Mouse (Mus musculus): ENCODE measurements at regions not wholly inside any gene's neighbourhood (a gene's known extent, or its start where the extent isn't known, plus 50 kb on each side); places are given as distances from the start of the nearest gene placed in this dataset.
A peak's percentile ranks its signal among the peaks of the same experiment; 100 is the strongest.

DNA sequence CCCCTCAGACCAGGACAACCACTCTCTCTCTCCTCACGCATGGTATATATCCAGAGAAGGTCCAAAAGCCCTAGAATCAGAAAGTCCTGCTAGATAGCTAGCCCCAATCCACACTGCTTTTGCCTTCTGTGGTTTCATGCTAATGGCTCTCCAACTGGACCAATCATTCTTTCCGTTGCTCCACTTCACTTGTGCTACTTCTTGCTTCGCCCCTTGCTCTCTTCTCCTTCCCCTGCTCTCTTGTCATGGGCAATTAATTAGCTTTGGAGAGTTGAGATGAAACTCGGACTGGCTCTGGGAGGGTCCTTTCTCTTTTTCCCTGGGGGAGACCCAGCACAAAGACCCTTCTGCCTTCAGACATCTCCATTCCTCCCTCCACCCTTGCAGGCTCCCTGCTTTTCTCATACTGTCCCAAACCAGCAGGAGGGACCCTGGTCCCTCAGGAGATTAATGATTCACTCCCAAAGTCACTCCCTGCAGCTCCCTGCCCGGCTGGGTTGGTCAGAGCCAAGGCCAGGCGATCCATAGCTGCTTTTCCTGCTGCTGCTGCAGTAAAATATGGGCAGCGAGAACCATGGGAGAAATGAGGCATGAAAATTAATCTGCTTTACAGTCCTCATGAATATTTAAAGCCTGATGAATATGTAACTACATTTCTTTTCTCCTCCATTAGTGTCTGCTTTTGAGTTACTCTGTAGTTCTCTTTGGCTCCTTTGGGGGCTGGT lies 113.7 kb upstream of the Thy1 start:
- DNase-seq (ENCODE audit: low spot score in 2 of 2), result no peak

- no peak for DNase-seq (ENCODE audit: low spot score in 2 of 2)
Observed at GRCm38 (mm10) chr9:43930037-43930404, 113.2 kb upstream of the Thy1 start.

DNA sequence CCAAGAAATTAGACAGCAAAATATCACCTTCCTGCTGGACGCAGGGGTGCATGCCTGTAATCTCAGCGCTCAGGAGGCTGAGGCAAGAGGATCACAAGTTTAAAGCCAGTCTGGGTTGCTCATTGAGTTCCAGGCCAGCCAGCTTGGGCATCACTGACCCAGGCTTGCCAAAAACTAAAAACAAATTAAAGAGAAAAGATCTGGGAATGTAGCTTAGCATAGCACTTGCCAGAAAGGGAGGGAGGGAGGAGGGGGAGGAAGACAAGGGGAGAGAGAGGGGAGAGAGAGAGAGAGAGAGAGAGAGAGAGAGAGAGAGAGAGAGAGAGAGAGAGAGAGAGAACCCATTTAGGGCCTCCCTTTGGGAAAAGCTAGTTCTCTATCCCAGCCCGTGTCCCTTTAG lies 112.7 kb upstream of the Thy1 start:
- no peak for DNase-seq (ENCODE audit: low spot score in 2 of 2)

DNA sequence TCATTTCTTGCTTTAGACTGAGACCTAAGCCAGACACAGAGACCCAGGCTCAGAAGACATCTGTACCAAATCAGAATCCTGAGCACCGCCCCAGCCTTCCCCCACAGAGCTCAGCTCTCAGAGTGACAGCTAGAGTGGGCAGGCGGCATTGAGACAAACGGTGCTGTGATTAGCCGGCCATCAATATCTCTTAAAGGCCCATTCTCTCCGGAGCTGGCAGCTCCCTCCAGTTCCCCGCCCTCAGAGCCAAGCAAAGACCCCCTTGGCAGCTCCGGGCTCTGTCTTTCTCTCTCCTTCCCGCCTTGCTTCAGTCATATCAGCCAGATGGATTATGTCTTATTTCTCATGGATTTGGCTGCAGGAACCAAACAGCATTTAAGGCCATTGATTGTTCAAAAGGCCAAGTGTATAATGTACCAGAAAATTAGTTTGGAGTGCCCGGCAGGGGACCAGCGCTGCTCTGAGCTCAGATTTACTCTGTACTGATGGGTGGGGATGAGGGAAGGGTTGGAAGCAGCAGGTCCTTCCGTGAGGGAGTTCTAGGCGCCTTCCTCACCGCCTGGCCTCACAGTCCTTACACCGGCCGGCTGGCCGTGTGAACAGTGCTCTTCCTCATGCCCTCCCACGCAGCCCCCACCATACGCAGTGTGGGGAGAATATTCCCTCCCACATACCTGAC lies 109.0 kb upstream of the Thy1 start:
- no peak for DNase-seq (ENCODE audit: low spot score in 2 of 2)

- no peak for DNase-seq (ENCODE audit: low spot score in 2 of 2)
Observed at GRCm38 (mm10) chr9:43934691-43935064, 108.5 kb upstream of the Thy1 start.

GRCm38 (mm10) chr9:43939336-43939735 lies 103.8 kb upstream of the Thy1 start:
- no peak for DNase-seq (ENCODE audit: low spot score in 2 of 2)

GRCm38 (mm10) chr9:43942147-43942546 lies 101.0 kb upstream of the Thy1 start:
- DNase-seq (ENCODE audit: low spot score in 2 of 2), result no peak

DNA sequence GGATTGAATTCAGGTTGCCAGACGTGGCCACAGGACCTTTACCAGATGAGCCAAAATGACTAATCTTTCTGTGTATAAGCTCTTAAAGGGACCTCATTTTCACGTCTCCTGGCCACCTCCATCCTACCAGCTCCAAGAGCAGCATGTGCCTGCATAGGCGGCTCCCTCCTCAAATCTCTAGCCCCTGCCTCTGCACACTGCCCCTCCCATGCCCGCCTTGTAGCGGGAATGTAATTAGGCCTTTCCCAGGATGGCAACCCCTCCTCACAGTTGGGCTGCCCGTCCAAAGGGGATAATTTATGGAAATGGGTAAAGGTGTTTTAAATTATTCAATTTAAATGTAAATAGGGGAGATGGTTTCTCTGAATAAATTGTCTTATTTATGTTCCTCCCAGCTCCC lies 99.7 kb upstream of the Thy1 start:
- DNase-seq (ENCODE audit: low spot score in 2 of 2), result no peak

- DNase-seq (ENCODE audit: low spot score in 2 of 2), result peak in 1 of 2 experiments; percentile 40
Observed at GRCm38 (mm10) chr9:43944816-43945741, 98.1 kb upstream of the Thy1 start.

DNA sequence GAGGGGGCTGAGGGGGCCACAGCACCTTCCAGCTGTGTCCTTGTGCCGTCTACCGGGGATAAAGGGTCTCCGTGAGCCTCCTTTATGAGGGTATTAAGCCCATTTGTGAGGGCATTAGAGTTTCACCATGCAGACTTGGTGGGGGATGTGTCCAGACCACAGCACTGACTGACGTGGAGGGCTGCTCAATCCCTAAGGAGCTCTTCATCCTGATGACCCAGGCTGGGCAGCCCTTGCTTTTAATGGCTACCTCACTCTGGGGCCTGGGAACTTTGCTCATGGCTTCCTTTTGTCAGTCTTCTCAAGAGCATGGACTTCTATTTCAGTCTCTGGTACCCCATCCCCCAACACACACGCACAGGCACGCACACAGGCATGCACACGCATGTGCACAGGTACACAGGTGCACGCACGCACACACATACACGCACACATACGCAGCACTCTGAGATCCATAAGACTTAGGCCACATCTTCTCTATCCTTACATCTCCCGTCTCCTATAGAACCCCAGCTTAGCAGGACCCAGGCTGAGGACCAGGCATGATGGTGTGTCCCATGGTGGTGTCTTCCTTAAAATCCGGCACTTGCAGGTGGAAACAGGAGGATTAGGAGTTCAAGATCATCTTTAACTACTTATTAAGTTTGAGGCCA lies 97.1 kb upstream of the Thy1 start:
- DNase-seq (ENCODE audit: low spot score in 2 of 2), result no peak

GRCm38 (mm10) chr9:43947089-43947488 lies 96.1 kb upstream of the Thy1 start:
- no peak for DNase-seq (ENCODE audit: low spot score in 2 of 2)

DNA sequence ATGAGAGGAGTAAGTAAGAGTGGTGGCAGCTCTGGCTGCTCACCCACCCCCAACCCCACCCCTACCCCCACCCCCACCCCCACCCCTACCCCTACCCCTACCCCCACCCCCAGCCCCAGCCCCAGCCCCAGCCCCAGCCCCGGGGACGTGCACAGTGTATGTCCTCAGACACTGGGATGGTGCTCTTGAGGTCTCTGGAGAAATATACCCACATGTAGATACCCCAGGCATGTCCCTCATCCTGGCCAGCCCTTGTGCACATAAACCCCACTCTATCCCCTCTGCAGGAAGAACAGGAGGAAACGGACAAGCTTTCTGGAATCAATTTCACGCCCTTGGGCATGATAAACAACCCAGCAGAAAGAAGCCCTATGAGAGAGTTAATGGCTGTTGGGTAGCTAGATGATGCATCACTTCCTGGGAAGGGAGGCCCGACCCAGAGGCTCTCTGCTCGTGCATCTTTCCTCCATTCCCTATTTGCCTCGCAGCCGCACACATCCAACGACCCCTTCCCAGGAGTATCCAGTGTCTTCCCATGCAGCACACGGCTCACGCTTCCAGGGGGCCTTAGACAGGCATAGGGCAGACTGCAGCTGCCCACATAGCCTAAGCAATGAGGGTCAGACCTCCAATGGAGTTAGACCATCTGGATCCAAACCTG lies 95.6 kb upstream of the Thy1 start:
- no peak for DNase-seq (ENCODE audit: low spot score in 2 of 2)

DNA sequence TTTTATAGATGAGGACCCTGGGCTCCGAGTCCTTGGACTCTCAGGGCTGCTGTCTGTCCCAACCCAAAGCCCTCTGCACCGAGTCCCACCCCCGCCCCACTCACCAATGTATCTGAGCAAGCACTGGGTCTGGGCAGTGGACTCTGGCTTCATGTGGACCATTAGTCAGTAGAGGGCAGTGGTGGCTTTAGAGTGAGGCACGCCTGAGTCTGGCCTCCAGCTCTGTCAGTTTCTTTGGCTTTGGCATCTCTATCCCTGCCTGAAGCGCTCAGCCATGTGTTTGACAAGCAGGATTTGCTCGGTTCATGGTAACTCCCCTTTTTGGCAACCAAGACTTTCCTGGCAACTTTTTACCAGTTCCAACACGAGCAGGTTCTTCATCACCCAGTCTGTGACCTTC lies 90.1 kb upstream of the Thy1 start:
- no peak for DNase-seq (ENCODE audit: low spot score in 2 of 2)

DNA sequence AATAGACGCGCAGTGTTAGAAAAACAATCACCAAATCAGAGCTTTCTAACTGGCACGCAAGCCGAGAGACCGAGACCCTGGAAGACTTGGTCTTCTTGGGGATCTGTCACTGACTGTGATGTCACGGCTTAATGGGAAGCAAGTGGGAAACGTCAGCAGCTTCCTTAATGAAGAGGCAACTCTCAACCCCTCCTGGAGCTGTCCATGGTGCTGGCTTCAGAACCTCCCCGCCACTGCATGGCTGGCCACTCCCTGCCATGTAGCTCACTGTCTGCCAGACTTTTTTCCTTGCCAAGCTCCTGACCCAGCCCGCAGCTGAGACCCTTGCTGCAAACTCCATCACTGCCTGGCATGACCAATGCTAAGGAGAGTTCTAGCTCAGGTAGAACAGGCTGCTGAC lies 83.6 kb upstream of the Thy1 start:
- DNase-seq (ENCODE audit: low spot score in 2 of 2), result peak in 1 of 2 experiments; percentile 58

- DNase-seq (ENCODE audit: low spot score in 2 of 2), result no peak
Observed at GRCm38 (mm10) chr9:43961431-43961830, 81.8 kb upstream of the Thy1 start.

- DNase-seq (ENCODE audit: low spot score in 2 of 2), result no peak
Observed at GRCm38 (mm10) chr9:43965171-43965570, 78.0 kb upstream of the Thy1 start.

GRCm38 (mm10) chr9:43965811-43966210 lies 77.4 kb upstream of the Thy1 start:
- no peak for DNase-seq (ENCODE audit: low spot score in 2 of 2)

GRCm38 (mm10) chr9:43970043-43970795 lies 73.0 kb upstream of the Thy1 start:
- DNase-seq (ENCODE audit: low spot score in 2 of 2), result no peak

DNA sequence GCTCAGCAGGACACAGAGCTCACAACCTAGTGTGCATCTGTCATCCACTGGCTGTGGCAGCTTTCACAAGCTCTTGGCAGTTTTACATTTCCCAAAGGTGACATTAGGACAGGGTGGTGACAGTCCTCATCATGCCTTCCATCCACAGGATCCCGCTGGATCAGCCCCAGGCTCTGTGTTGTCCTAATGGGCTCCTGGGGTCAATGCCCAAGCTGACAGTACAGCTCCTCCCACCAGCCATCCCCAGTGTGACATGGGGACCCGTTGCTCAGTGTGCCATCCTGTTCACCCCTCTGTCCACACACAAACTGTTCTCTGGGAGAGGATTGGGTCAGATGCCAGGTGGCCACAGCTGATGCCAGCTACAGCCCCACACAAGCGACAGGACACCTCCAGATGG lies 72.3 kb upstream of the Thy1 start:
- DNase-seq (ENCODE audit: low spot score in 2 of 2), result no peak

- DNase-seq (ENCODE audit: low spot score in 2 of 2), result peak in 1 of 2 experiments; percentile 39
Observed at GRCm38 (mm10) chr9:43972290-43972689, 70.9 kb upstream of the Thy1 start.

Data from gastrocnemius, postnatal 4 days (tissue).